Mouse (Mus musculus): ENCODE results near the gene Hpdl.
A peak's percentile ranks its signal among the peaks of the same experiment; 100 is the strongest.
"Not testable (repeated sequence)": the region's sequence is repeated elsewhere in the genome, so short reads cannot be mapped to it uniquely, and the experiment has no call there.

The Hpdl gene

GRCm38 (mm10) chr4:116821694-116822016 is at the start of gene Hpdl:
Hpdl (minus strand) TSS chr4:116821707.
- no peak for DNase-seq

- DNase-seq = no peak
Observed at GRCm38 (mm10) chr4:116869898-116870297, 48.4 kb upstream of the Hpdl start.

GRCm38 (mm10) chr4:116862023-116862422 is 40.5 kb upstream of the Hpdl start:
- no peak for DNase-seq

GRCm38 (mm10) chr4:116859711-116860110 is 38.2 kb upstream of the Hpdl start:
- no peak for DNase-seq

GRCm38 (mm10) chr4:116857203-116857602 is 35.7 kb upstream of the Hpdl start:
- no peak for DNase-seq

GRCm38 (mm10) chr4:116854286-116854685 is 32.8 kb upstream of the Hpdl start:
- no peak for DNase-seq

- DNase-seq = no peak
Observed at GRCm38 (mm10) chr4:116849901-116850300, 28.4 kb upstream of the Hpdl start.

- no peak for DNase-seq
Observed at GRCm38 (mm10) chr4:116844324-116844723, 22.8 kb upstream of the Hpdl start.

GRCm38 (mm10) chr4:116840841-116841240 is 19.3 kb upstream of the Hpdl start:
- no peak for DNase-seq

- DNase-seq = not testable (repeated sequence)
Observed at GRCm38 (mm10) chr4:116840096-116840495, 18.6 kb upstream of the Hpdl start.

GRCm38 (mm10) chr4:116838999-116839398 is 17.5 kb upstream of the Hpdl start:
- DNase-seq = no peak

- DNase-seq = no peak
Observed at GRCm38 (mm10) chr4:116830070-116830368, 8.5 kb upstream of the Hpdl start.

- peak in 1 of 2 experiments; percentile 23 for DNase-seq
Observed at GRCm38 (mm10) chr4:116829364-116830069, 8.0 kb upstream of the Hpdl start.

- peak in 1 of 2 experiments; percentile 52 for DNase-seq
Observed at GRCm38 (mm10) chr4:116827819-116828218, 6.3 kb upstream of the Hpdl start.

GRCm38 (mm10) chr4:116824541-116825004 is 3.1 kb upstream of the Hpdl start:
- DNase-seq = peak; percentile 67 to 71

GRCm38 (mm10) chr4:116820902-116821693 is 409 bp downstream of the Hpdl start:
- DNase-seq = peak; percentile 87 to 93

- peak in 1 of 2 experiments; percentile 12 for DNase-seq
Observed at GRCm38 (mm10) chr4:116819968-116820901, 1.3 kb downstream of the Hpdl start.

- DNase-seq = no peak
Observed at GRCm38 (mm10) chr4:116817486-116817885, 4.0 kb downstream of the Hpdl start.

- DNase-seq = no peak
Observed at GRCm38 (mm10) chr4:116815276-116815675, 6.2 kb downstream of the Hpdl start.

- DNase-seq = no peak
Observed at GRCm38 (mm10) chr4:116811012-116811411, 10.5 kb downstream of the Hpdl start.

- DNase-seq = peak; percentile 96 to 97
Observed at GRCm38 (mm10) chr4:116807197-116808129, 14.0 kb downstream of the Hpdl start, which contains the start of the genes Toe1 and Mutyh. Toe1 (minus strand) TSS chr4:116807640. Mutyh (plus strand) TSS chr4:116807723.

- DNase-seq = no peak
Observed at GRCm38 (mm10) chr4:116799901-116800300, 21.6 kb downstream of the Hpdl start.

Data from lung, adult 18-20 months (tissue).